Mouse (Mus musculus): ENCODE measurements around the gene Crtam. TPM values are rescaled to one million over a fixed set of nuclear protein-coding genes. Genes with fewer than 3 reads are reported as not detected.

The Crtam gene
- polyA plus RNA-seq, 1 experiment from 2014 or later = not detected

DNA sequence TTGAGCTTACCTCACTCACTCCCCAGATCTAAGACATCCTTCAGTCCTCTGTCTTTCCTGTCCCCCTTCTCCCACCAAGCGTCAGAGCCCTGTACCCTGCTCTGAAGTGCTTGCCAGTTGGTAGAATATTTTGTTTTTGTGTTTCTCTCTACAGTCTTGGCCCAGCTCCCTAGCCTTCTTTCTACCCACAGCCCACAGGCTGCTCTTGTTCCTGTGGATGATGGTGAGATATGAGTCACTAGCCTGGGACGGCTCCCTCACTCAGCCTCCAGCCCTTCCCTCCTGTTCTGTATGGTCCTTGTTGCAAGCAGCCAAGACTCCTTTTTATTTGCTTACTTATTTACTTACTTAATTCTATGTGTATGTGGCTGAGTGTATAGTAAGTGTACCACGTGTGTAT is 16.1 kb upstream of the Crtam start:
- no peaks in the 10 kb centered on the region for H3K27me3 ChIP-seq (ENCODE audit: control insufficient read depth, insufficient read depth, low read length)
- H3K4me3 ChIP-seq (ENCODE audit: low read depth, low read length) = no peak overlapping the region
- H3K9ac ChIP-seq (ENCODE audit: low read length) = no peak overlapping the region
- H3K27ac ChIP-seq (ENCODE audit: low read depth, low read length) = no peak overlapping the region
- WGBS = 87% methylated on average over 3 of the region's 3 CpGs
- H3K9me3 ChIP-seq (ENCODE audit: control insufficient read depth, low read length) = no peaks in the 10 kb centered on the region
- no peaks in the 10 kb centered on the region for H3K4me1 ChIP-seq (ENCODE audit: control insufficient read depth, insufficient read depth, low read length)
- no peaks in the 10 kb centered on the region for H3K36me3 ChIP-seq (ENCODE audit: control insufficient read depth, insufficient read depth, low read length)
- no peak overlapping the region for H3K4me2 ChIP-seq (ENCODE audit: low read depth)
- no peak for DNase-seq (ENCODE audit: low spot score)
- no peak for ATAC-seq (ENCODE audit: insufficient read depth, low FRiP score, low TSS enrichment)

GRCm38 (mm10) chr9:41014512-41014911 is 10.1 kb upstream of the Crtam start:
- H3K9me3 ChIP-seq (ENCODE audit: control insufficient read depth, low read length) = no peaks in the 10 kb centered on the region
- no peak for ATAC-seq (ENCODE audit: insufficient read depth, low FRiP score, low TSS enrichment)
- no peak overlapping the region for H3K27ac ChIP-seq (ENCODE audit: low read depth, low read length)

GRCm38 (mm10) chr9:41012456-41012855 is 8.0 kb upstream of the Crtam start:
- H3K27ac ChIP-seq (ENCODE audit: low read depth, low read length) = peak overlapping the region; percentile 92
- ATAC-seq (ENCODE audit: insufficient read depth, low FRiP score, low TSS enrichment) (peak; percentile 63; the same call in 1 of the 2 replicates), DNase-seq (ENCODE audit: low spot score) (peak; percentile 30)
- no peaks in the 10 kb centered on the region for H3K9me3 ChIP-seq (ENCODE audit: control insufficient read depth, low read length)
- peaks cover 8% of the 10 kb centered on the region; the same call in 1 of the 2 replicates for H3K4me1 ChIP-seq (ENCODE audit: control insufficient read depth, insufficient read depth, low read length)
- H3K36me3 ChIP-seq (ENCODE audit: control insufficient read depth, insufficient read depth, low read length) = no peaks in the 10 kb centered on the region
- H3K4me3 ChIP-seq (ENCODE audit: low read depth, low read length) = no peak overlapping the region
- no peaks in the 10 kb centered on the region for H3K27me3 ChIP-seq (ENCODE audit: control insufficient read depth, insufficient read depth, low read length)
- no peak overlapping the region for H3K4me2 ChIP-seq (ENCODE audit: low read depth)
- 54% methylated on average over 5 of the region's 5 CpGs for WGBS
- H3K9ac ChIP-seq (ENCODE audit: low read length) = no peak overlapping the region

More at GRCm38 (mm10) chr9:41014512-41014911, 10.1 kb upstream of the Crtam start:
- H3K36me3 ChIP-seq (ENCODE audit: control insufficient read depth, insufficient read depth, low read length) = no peaks in the 10 kb centered on the region
- no peak overlapping the region for H3K9ac ChIP-seq (ENCODE audit: low read length)
- H3K4me1 ChIP-seq (ENCODE audit: control insufficient read depth, insufficient read depth, low read length) = peaks cover 8% of the 10 kb centered on the region; the same call in 1 of the 2 replicates
- H3K27me3 ChIP-seq (ENCODE audit: control insufficient read depth, insufficient read depth, low read length) = no peaks in the 10 kb centered on the region
- WGBS = 53% methylated on average over 4 of the region's 4 CpGs
- no peak for DNase-seq (ENCODE audit: low spot score)
- no peak overlapping the region for H3K4me2 ChIP-seq (ENCODE audit: low read depth)
- H3K4me3 ChIP-seq (ENCODE audit: low read depth, low read length) = no peak overlapping the region

GRCm38 (mm10) chr9:41011512-41012436 is 7.3 kb upstream of the Crtam start:
- ATAC-seq (ENCODE audit: insufficient read depth, low FRiP score, low TSS enrichment) (peak; percentile 92), DNase-seq (ENCODE audit: low spot score) (peak; percentile 66)
- 50% methylated on average over 13 of the region's 13 CpGs for WGBS
- Histone ChIP-seq H3K4me3 (ENCODE audit: low read depth, low read length) (no peak overlapping the region), H3K27me3 (ENCODE audit: control insufficient read depth, insufficient read depth, low read length) (no peaks in the 10 kb centered on the region), H3K4me1 (ENCODE audit: control insufficient read depth, insufficient read depth, low read length) (peaks cover 8% of the 10 kb centered on the region; the same call in 1 of the 2 replicates), H3K9ac (ENCODE audit: low read length) (no peak overlapping the region), H3K9me3 (ENCODE audit: control insufficient read depth, low read length) (no peaks in the 10 kb centered on the region), H3K27ac (ENCODE audit: low read depth, low read length) (peak overlapping the region; percentile 92), H3K36me3 (ENCODE audit: control insufficient read depth, insufficient read depth, low read length) (no peaks in the 10 kb centered on the region), H3K4me2 (ENCODE audit: low read depth) (peak overlapping the region; percentile 24; the same call in 1 of the 2 replicates)

- Histone ChIP-seq H3K9ac (ENCODE audit: low read length) (no peak overlapping the region), H3K27me3 (ENCODE audit: control insufficient read depth, insufficient read depth, low read length) (no peaks in the 10 kb centered on the region), H3K27ac (ENCODE audit: low read depth, low read length) (no peak overlapping the region), H3K9me3 (ENCODE audit: control insufficient read depth, low read length) (no peaks in the 10 kb centered on the region), H3K36me3 (ENCODE audit: control insufficient read depth, insufficient read depth, low read length) (no peaks in the 10 kb centered on the region), H3K4me1 (ENCODE audit: control insufficient read depth, insufficient read depth, low read length) (0 out of 2 replicates have a peak, but pooled peaks cover 6% of the 10 kb centered on the region), H3K4me2 (ENCODE audit: low read depth) (no peak overlapping the region), H3K4me3 (ENCODE audit: low read depth, low read length) (no peak overlapping the region)
- 7% methylated on average over 1 of the region's 1 CpGs for WGBS
- ATAC-seq (ENCODE audit: insufficient read depth, low FRiP score, low TSS enrichment) (no peak), DNase-seq (ENCODE audit: low spot score) (no peak)
Observed at GRCm38 (mm10) chr9:41007785-41008184, 3.4 kb upstream of the Crtam start.

- ATAC-seq (ENCODE audit: insufficient read depth, low FRiP score, low TSS enrichment) (no peak), DNase-seq (ENCODE audit: low spot score) (no peak)
- H3K27ac ChIP-seq (ENCODE audit: low read depth, low read length) = no peak overlapping the region
Observed at GRCm38 (mm10) chr9:40997116-40997779, 7.2 kb downstream of the Crtam start.

GRCm38 (mm10) chr9:40994075-40994474 is 10.4 kb downstream of the Crtam start:
- Histone ChIP-seq H3K27me3 (ENCODE audit: control insufficient read depth, insufficient read depth, low read length) (no peaks in the 10 kb centered on the region), H3K4me2 (ENCODE audit: low read depth) (no peak overlapping the region), H3K4me1 (ENCODE audit: control insufficient read depth, insufficient read depth, low read length) (no peaks in the 10 kb centered on the region), H3K36me3 (ENCODE audit: control insufficient read depth, insufficient read depth, low read length) (no peaks in the 10 kb centered on the region), H3K9ac (ENCODE audit: low read length) (no peak overlapping the region), H3K27ac (ENCODE audit: low read depth, low read length) (no peak overlapping the region), H3K9me3 (ENCODE audit: control insufficient read depth, low read length) (no peaks in the 10 kb centered on the region), H3K4me3 (ENCODE audit: low read depth, low read length) (no peak overlapping the region)
- WGBS = 78% methylated on average over 5 of the region's 5 CpGs
- ATAC-seq (ENCODE audit: insufficient read depth, low FRiP score, low TSS enrichment) (no peak), DNase-seq (ENCODE audit: low spot score) (no peak)

More at GRCm38 (mm10) chr9:40997116-40997779, 7.2 kb downstream of the Crtam start:
- Histone ChIP-seq H3K4me3 (ENCODE audit: low read depth, low read length) (no peak overlapping the region), H3K4me2 (ENCODE audit: low read depth) (no peak overlapping the region), H3K36me3 (ENCODE audit: control insufficient read depth, insufficient read depth, low read length) (no peaks in the 10 kb centered on the region), H3K9ac (ENCODE audit: low read length) (no peak overlapping the region), H3K9me3 (ENCODE audit: control insufficient read depth, low read length) (no peaks in the 10 kb centered on the region), H3K4me1 (ENCODE audit: control insufficient read depth, insufficient read depth, low read length) (no peaks in the 10 kb centered on the region), H3K27me3 (ENCODE audit: control insufficient read depth, insufficient read depth, low read length) (no peaks in the 10 kb centered on the region)
- WGBS = 85% methylated on average over 7 of the region's 7 CpGs

DNA sequence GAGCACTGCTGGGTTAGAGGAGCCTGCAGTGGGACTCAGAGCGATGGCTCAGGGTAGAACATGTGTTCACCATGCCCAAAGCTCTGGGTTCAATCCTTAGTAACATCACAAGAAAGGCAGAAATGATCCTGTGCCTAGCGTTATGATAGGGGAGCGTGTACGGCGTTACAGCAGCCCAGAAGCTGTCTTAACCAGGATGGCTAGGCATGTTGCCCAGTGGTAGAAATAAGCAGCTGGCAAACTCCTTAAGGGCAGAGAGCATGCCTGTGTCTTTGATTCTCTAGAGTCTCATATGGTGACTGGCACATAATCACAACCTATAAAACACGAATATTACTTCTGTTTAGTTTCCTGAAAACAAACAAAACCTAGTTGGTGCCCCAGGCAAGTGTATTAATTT is 12.9 kb downstream of the Crtam start:
- Histone ChIP-seq H3K9me3 (ENCODE audit: control insufficient read depth, low read length) (no peaks in the 10 kb centered on the region), H3K4me2 (ENCODE audit: low read depth) (no peak overlapping the region), H3K4me3 (ENCODE audit: low read depth, low read length) (no peak overlapping the region), H3K27me3 (ENCODE audit: control insufficient read depth, insufficient read depth, low read length) (no peaks in the 10 kb centered on the region), H3K27ac (ENCODE audit: low read depth, low read length) (no peak overlapping the region), H3K36me3 (ENCODE audit: control insufficient read depth, insufficient read depth, low read length) (no peaks in the 10 kb centered on the region), H3K9ac (ENCODE audit: low read length) (no peak overlapping the region), H3K4me1 (ENCODE audit: control insufficient read depth, insufficient read depth, low read length) (no peaks in the 10 kb centered on the region)
- ATAC-seq (ENCODE audit: insufficient read depth, low FRiP score, low TSS enrichment) (no peak), DNase-seq (ENCODE audit: low spot score) (no peak)
- 89% methylated on average over 6 of the region's 6 CpGs for WGBS

All from neural tube, embryonic 11.5 days (tissue).